Mouse (Mus musculus) embryo, embryonic 11.5 days (tissue): Measurements from ENCODE around the gene Ctsk.
A peak's percentile ranks its signal among the peaks of the same experiment; 100 is the strongest.
"Not testable (repeated sequence)": the region's sequence is repeated elsewhere in the genome, so short reads cannot be mapped to it uniquely, and the experiment has no call there.

Experiments
- DNase-seq: peaks from one replicate; pipeline ENCODE4 v3.0.0-alpha.2; 2012; ENCODE audit warnings: low read depth, low spot score

The Ctsk gene

DNA sequence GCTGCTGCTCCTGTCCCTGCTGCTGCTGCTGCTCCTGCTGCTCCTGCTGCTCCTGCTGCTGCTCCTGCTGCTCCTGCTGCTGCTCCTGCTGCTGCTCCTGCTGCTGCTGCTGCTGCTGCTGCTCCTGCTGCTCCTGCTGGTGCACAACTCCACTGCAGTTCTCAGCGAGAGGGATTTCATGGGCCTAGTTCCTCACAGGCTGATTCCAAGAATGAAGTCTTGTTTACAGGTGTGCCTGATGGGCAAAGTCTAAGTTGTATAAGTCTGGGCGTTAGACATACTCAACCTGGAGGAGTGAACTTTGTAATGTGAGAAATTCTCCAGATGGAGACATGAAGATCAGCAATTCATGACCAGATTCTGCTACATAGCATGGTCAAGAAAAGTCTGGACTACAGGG is 25.6 kb downstream of the Ctsk start:
- DNase-seq = no peak

DNA sequence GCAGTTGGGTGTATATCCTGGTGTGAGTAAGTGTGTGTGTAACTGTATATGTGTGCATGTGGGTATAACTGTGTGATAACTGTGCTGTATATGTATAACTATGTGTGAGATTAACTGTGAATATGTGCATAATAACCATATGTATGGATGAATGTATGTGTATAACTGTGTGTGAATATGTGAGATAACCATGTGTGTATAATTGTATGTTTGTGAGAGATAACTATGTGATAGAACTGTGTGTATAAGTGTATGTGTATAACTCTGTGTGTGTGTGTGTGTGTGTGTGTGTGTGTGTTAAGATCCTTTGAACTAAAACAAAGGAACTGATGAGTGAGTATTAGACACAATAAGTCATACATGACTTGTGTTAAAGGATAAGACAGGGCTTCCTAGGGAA is 27.1 kb downstream of the Ctsk start:
- DNase-seq = no peak

DNA sequence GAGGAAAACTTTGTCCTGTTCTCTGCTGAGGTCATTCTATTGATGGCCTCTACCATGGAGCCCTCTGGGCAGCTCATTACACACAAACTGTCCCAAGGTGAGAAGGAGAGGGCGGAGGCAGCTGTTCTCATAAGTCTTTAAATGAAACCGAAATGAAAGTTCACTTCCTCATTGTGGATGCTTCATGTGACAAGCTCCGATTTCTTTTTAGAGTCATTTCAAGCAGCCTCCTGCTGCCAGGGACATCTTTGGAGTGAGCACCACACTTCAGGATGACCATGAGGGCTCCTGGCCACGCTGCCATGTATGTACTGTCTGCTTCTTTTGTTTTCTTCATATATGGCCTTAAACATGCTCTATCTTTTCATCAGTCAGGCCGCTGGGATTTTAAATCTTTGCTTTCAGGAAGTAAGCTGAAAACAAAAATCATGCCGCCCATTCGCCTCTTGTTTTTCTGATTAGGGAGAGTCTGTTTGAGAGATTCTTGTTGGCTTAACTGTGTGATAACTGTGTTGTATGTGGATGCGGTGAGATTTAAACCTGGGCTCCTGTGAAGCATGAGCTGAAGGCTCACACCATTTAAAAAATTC is 27.7 kb downstream of the Ctsk start, which contains the start of gene Ctss:
Ctss (plus strand) TSS at position 165 of the 590 bp plus-strand sequence.
- no peak for DNase-seq

DNA sequence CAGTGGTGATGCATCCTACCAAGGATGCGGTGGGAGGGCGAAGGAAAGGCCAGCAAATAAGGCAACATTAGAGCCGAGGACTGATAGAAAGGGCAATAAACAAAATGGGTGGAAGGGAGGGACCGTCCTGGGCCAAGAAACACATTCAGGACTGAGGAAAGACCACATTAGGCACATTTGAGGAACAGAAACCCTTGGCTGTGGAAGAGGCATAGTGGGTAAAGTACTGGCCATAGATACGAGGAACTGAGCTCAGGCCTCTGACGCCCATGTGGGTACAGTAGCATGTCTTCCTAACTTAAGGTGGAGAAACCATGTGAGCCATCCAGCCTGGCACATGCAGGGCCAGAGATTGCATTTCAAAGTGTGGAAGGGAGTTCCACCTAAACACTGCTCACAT is 30.8 kb downstream of the Ctsk start:
- DNase-seq = no peak

DNA sequence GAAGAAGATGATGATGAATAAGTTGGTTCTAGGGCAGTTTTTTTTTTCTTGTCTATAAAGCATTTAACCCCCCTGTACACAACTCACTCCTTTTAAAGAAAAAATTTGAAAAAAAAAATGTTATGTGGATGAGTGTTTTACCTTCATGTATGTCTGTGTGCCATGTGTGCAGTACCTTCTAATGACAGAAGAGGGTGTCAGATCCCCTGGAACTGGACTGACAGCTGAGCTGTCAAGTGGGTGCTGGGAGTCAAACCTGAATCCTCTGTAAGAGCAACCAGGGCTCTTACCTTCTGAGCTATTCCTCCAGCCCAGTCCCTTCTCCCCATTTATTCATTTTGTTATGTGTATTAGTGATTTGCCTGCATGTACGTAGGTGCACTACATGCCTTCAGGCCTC is 32.0 kb downstream of the Ctsk start:
- no peak for DNase-seq

DNA sequence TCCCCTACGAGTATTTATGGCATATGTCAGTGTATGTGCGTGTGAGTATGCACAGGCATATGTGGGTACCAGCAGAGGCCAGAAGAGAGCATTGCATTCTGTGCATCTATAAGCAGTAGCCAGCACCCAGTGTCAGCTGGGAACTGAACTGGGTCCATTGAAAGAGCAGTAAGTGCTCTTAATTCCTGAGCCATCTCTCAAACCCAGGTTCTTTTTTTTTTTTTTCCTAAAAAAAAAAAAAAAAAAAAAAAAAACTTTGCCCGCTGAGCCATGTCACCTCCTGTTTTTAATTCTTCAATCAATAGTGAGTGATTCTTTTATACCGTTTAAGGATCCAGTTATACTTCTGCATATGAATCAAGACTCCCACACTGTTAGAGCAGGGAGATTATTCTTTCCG is 34.3 kb downstream of the Ctsk start:
- no peak for DNase-seq

DNA sequence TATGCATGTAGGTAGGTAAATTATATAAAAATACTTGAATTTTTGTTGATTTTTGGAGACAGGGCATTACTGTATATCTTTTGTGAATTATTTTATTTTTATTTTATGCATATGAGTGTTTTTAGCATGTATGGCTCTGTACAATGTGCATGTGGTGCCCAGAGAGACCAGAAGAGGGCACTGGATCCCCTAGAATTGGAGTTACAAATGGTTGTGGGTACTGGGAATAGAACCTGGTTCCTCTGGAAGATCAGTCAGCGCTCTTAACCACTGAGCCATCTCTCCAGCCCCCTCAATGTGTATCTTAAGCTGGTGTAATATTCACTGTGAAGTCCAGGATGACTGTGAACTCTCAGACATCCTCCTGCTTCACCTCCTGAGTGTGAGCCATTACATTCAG is 35.9 kb downstream of the Ctsk start:
- DNase-seq = no peak

DNA sequence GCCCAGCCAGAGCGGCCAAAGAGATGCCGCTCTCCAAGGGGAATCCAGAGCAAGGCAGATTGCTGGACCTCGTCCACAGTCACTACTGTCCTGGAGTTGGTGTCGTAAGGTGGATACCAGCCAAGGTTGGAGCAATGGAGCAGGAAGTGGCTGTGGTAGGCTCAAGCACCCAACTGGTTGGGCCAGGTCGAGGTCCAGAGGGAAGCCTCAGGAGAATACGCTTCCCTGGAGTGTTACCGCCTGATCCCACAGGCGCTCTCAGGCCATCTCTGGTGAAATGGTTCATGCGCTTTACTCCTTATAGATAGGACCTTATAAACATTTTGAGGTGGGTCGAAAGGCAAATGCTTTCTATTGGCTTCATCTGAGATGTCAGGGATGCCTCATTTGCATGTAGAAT is 39.9 kb downstream of the Ctsk start:
- DNase-seq = no peak

DNA sequence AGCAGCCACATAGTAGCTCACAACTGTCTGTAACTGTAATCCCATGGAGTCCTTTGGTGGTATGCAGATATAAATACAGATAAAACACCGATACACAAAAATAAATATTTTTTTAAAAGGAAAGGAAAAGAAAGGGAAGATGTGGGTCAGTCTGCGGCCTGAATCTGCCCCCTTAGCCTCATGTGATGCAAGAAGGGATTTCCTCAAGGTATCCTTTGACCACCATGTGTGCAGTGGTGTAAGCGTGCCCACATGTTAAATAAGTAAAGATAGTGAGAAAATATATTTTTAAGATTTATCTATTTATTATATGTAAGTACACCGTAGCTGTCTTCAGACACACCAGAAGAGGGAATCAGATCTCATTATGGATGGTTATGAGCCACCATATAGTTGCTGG is 40.8 kb downstream of the Ctsk start:
- no peak for DNase-seq

DNA sequence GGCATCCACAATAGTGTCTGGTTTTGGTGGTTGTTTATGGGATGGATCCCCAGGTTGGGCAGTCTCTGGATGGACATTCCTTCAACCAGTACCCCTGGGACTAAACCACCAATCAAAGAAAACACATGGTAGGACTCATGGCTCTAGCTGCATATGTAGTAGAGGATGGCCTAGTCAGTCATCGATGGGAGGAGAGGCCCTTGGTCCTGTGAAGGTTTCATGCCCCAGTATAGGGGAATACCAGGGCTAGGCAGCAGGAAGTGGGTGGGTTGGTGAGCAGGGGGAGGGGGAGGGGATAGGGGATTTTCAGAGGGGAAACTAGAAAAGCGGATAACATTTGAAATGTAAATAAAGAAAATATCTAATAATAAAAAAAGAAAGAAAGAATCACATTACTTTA is 42.1 kb downstream of the Ctsk start:
- DNase-seq = not testable (repeated sequence)

DNA sequence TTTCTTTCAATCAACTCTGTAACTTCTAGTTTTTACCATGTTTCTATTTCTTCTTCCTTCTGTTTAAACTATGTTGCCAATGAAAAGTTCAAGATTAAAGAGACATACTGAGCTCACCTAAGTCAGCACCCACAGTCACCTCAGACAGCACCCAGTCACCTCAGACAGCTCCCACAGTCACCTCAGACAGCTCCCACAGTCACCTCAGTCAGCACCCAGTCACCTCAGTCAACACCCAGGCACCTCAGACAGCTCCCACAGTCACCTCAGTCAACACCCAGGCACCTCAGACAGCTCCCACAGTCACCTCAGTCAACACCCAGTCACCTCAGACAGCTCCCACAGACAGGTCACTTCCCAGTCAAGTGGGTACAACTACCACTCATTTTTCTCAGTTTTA is 43.1 kb downstream of the Ctsk start:
- DNase-seq = no peak

DNA sequence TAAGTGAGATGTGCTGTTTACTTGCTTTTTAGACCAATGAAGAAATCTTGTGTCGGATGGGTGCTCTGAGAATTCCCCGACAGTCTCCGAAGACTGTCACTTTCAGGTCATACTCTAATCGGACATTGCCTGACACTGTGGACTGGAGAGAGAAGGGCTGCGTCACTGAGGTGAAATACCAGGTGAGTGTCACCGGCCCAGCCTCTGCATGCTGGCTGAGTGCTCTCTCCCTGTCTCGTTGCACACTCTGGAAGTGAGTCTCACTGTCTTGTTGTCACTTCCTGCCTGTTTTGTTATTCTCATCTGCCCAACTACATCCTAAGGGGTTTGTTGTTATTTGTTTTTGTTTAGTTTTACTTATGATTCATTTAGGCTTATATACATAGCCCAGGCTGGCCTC is 43.9 kb downstream of the Ctsk start:
- DNase-seq = no peak

DNA sequence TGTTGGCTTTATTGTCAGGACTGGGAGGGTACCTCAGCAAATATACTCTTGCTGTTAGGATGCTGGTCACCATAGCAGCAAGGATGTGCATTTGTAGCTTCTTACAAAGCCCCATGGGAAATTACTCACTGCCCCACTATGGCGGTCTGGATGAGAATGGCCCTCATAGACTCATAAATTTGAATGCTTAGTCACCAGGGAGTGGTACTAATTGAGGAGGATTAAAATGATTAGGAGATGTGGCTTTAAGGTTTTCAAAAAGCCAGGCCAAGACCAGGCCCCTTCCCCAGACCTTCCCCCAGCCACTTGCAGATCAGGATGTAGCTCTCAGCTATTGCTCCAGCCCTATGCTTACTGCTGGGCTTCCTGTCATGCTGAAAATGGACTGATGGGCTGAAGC is 51.1 kb downstream of the Ctsk start:
- no peak for DNase-seq

DNA sequence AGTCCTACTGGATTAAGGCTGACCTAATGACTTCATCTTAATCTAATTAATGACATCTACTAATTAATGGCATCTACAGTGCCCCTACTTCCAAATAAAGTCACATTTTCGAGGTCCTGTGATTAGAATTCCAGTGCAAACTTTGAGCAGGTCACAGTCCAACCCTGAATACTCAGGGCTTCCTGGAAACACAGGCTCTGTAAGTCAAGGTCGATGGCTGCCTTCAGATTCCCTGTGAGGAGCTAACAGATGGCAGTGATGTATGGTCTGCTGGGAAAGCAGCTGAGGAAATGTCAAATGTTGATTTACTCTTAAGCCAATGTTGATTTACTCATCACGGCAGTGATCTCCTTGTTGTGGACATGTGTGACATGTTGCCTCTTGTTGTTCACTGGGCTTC is 54.9 kb downstream of the Ctsk start:
- DNase-seq = peak; percentile 1
